Mouse (Mus musculus) ES-Bruce4 (cell line): ENCODE measurements around the gene Elf5. TPM values are rescaled to one million over a fixed set of nuclear protein-coding genes. Genes with fewer than 3 reads are reported as not detected.

Experiments
- H3K27ac ChIP-seq: 2 replicates; pipeline ENCODE4 v1.5.1; 2012; ENCODE audit warnings: low read length, inconsistent platforms; ENCODE audit not compliant: insufficient read depth
- H3K27me3 ChIP-seq: 2 replicates; pipeline ENCODE4 v1.6.1; 2012; ENCODE audit warnings: mild to moderate bottlenecking, low read length, inconsistent platforms; ENCODE audit not compliant: control insufficient read depth, poor library complexity, insufficient read depth, severe bottlenecking
- H3K36me3 ChIP-seq: 2 replicates; pipeline ENCODE4 v1.6.1; 2012; ENCODE audit warnings: inconsistent platforms, mild to moderate bottlenecking, low read length, moderate library complexity; ENCODE audit not compliant: control insufficient read depth, poor library complexity, insufficient read depth, severe bottlenecking
- H3K4me1 ChIP-seq: one replicate; pipeline ENCODE4 v1.8.1; 2011; ENCODE audit warnings: low read length; ENCODE audit not compliant: control insufficient read depth, insufficient read depth
- H3K4me3 ChIP-seq: 2 replicates; pipeline ENCODE4 v1.5.1; 2011; ENCODE audit warnings: low read depth, mild to moderate bottlenecking, low read length
- H3K9ac ChIP-seq: 2 replicates; pipeline ENCODE4 v1.6.1; 2012; ENCODE audit warnings: low read depth, mild to moderate bottlenecking, inconsistent platforms; ENCODE audit not compliant: poor library complexity, severe bottlenecking
- H3K9me3 ChIP-seq: replicated peaks from 2 replicates; pipeline ENCODE4 v1.6.1; 2012; ENCODE audit warnings: mild to moderate bottlenecking, low read length, inconsistent platforms; ENCODE audit not compliant: control insufficient read depth, poor library complexity, insufficient read depth, severe bottlenecking
- CTCF ChIP-seq: IDR thresholded peaks from one replicate; pipeline ENCODE4 v1.8.1; 2011; ENCODE audit warnings: low read depth, low read length
- EP300 ChIP-seq: IDR thresholded peaks from 2 replicates; pipeline ENCODE4 v1.6.1; 2011; ENCODE audit warnings: low read depth, low read length; ENCODE audit not compliant: insufficient read depth
- POLR2A ChIP-seq: IDR thresholded peaks from one replicate; pipeline ENCODE4 v1.8.1; 2011; ENCODE audit warnings: low read length; ENCODE audit not compliant: insufficient read depth
- polyA plus RNA-seq: library from polyadenylated mRNA; stranded (reverse); fragments of >200 nt; gene quantifications from 2 replicates; pipeline ENCODE4 v1.2.4, GENCODE M21; 2011; ENCODE audit warnings: low read depth; ENCODE audit not compliant: missing spikeins, insufficient read depth, insufficient read length

Elf5 gene
- polyA plus RNA-seq, 1 experiment, result not detected

DNA sequence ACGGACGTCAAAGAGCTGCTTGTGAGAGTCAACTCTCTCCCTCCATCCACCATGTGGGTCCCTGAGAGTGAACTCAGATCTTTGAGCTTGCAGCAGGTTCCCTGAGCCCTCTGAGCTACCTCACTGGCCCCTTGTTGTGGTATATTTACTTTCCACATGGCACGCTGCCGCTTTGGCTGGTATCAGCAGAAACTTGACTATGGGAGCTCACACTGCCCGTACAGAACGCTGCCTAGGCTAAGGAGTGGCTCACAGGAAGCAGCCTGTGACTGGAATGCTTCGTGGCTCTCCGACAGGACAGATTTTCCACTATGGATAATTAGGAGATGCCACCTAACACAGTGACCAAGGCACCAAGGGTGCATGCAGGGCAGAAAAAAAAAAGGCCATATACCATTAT lies 49.7 kb downstream of the Elf5 start:
- no peak overlapping the region for H3K9ac ChIP-seq
- H3K9me3 ChIP-seq, result no peaks in the 10 kb centered on the region
- H3K36me3 ChIP-seq, result peaks cover 15% of the 10 kb centered on the region
- no peaks in the 10 kb centered on the region for H3K27me3 ChIP-seq
- TF ChIP-seq EP300, result no peak
- TF ChIP-seq CTCF, result no peak
- no peak for TF ChIP-seq POLR2A
- no peak overlapping the region for H3K27ac ChIP-seq
- H3K4me3 ChIP-seq, result no peak overlapping the region
- H3K4me1 ChIP-seq, result peaks cover 1% of the 10 kb centered on the region

GRCm38 (mm10) chr2:103461743-103462142 lies 50.3 kb downstream of the Elf5 start:
- H3K4me1 ChIP-seq, result peaks cover 1% of the 10 kb centered on the region
- H3K27ac ChIP-seq, result no peak overlapping the region
- no peak overlapping the region for H3K9ac ChIP-seq
- no peaks in the 10 kb centered on the region for H3K27me3 ChIP-seq
- H3K4me3 ChIP-seq, result no peak overlapping the region
- peaks cover 13% of the 10 kb centered on the region for H3K36me3 ChIP-seq
- TF ChIP-seq EP300 (no peak), POLR2A (no peak), CTCF (no peak)
- no peaks in the 10 kb centered on the region for H3K9me3 ChIP-seq

- no peak overlapping the region for H3K27ac ChIP-seq
- no peaks in the 10 kb centered on the region for H3K27me3 ChIP-seq
- peaks cover 21% of the 10 kb centered on the region for H3K36me3 ChIP-seq
- H3K4me1 ChIP-seq, result peaks cover 1% of the 10 kb centered on the region
- no peak overlapping the region for H3K9ac ChIP-seq
- H3K9me3 ChIP-seq, result no peaks in the 10 kb centered on the region
- no peak overlapping the region for H3K4me3 ChIP-seq
- TF ChIP-seq EP300 (no peak), POLR2A (no peak), CTCF (no peak)
Observed at GRCm38 (mm10) chr2:103462746-103463145, 51.3 kb downstream of the Elf5 start.

DNA sequence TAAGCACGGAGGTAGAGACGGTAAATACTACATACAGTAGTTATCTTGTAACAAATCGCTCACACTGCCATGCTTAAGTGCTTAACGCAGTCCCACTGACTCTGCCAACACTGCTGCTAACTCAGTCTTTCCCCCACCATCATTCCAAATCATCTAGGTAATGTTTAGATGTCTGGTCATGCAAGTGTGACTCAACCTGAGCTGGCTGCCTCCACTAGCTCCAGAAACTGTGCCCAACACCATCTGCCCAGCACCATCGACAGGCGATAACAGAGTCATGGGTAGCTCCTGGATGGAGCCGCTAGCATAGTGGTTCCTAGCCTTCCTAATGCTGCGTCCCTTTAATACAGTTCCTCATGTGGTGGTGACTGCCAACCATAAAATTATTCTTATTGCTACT lies 53.0 kb downstream of the Elf5 start:
- no peaks in the 10 kb centered on the region for H3K4me1 ChIP-seq
- TF ChIP-seq EP300 (no peak), CTCF (no peak), POLR2A (no peak)
- H3K4me3 ChIP-seq, result no peak overlapping the region
- no peak overlapping the region for H3K9ac ChIP-seq
- H3K27me3 ChIP-seq, result no peaks in the 10 kb centered on the region
- no peaks in the 10 kb centered on the region for H3K9me3 ChIP-seq
- H3K27ac ChIP-seq, result no peak overlapping the region
- peaks cover 24% of the 10 kb centered on the region for H3K36me3 ChIP-seq

DNA sequence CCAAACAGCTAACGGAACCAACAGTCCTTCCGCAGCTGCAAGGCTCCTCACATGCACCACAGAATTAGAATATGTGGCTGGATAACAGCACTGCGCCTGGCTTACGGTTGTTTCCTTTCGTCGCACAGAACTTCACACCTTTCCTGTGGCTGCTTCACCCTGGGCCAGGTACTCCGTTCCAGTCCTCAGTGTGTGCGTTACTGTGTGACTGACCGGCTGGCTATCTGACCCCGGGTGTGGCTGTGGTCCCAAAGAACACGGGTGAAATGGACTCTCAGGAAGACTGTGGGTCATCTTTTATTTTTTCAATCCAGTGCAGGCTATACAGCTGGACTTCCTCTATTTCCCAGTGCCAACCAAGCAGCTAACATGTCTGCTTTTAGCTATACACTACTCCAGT lies 53.9 kb downstream of the Elf5 start:
- H3K36me3 ChIP-seq, result peaks cover 28% of the 10 kb centered on the region
- no peak overlapping the region for H3K27ac ChIP-seq
- no peaks in the 10 kb centered on the region for H3K4me1 ChIP-seq
- TF ChIP-seq POLR2A, result no peak
- no peak for TF ChIP-seq CTCF
- TF ChIP-seq EP300, result no peak
- H3K9me3 ChIP-seq, result no peaks in the 10 kb centered on the region
- no peak overlapping the region for H3K9ac ChIP-seq
- no peaks in the 10 kb centered on the region for H3K27me3 ChIP-seq
- no peak overlapping the region for H3K4me3 ChIP-seq

GRCm38 (mm10) chr2:103466272-103466671 lies 54.8 kb downstream of the Elf5 start:
- Histone ChIP-seq H3K4me3 (no peak overlapping the region), H3K9me3 (no peaks in the 10 kb centered on the region), H3K4me1 (no peaks in the 10 kb centered on the region), H3K9ac (no peak overlapping the region), H3K27me3 (no peaks in the 10 kb centered on the region), H3K27ac (no peak overlapping the region), H3K36me3 (peaks cover 30% of the 10 kb centered on the region)
- TF ChIP-seq CTCF, result no peak
- no peak for TF ChIP-seq POLR2A
- TF ChIP-seq EP300, result no peak
